Mouse (Mus musculus) ovary, postnatal 10 days (tissue): Measurements from ENCODE around the gene Mccc1.

Source experiments
- DNase-seq: peaks from one replicate; pipeline ENCODE4 v3.0.0; 2022; ENCODE audit warnings: low spot score

Mccc1 gene

GRCm38 (mm10) chr3:36000275-36001239 lies at the start of gene Mccc1:
Mccc1 (minus strand) TSS chr3:36000678.
- DNase-seq, result peak; percentile 88

GRCm38 (mm10) chr3:36049106-36049505 lies 48.6 kb upstream of the Mccc1 start:
- DNase-seq, result no peak

GRCm38 (mm10) chr3:36045086-36045485 lies 44.6 kb upstream of the Mccc1 start:
- no peak for DNase-seq

GRCm38 (mm10) chr3:36044520-36044919 lies 44.0 kb upstream of the Mccc1 start:
- no peak for DNase-seq

- no peak for DNase-seq
Observed at GRCm38 (mm10) chr3:36031740-36032510, 31.4 kb upstream of the Mccc1 start.

- no peak for DNase-seq
Observed at GRCm38 (mm10) chr3:36029993-36030392, 29.5 kb upstream of the Mccc1 start.

- DNase-seq, result no peak
Observed at GRCm38 (mm10) chr3:36025732-36026131, 25.3 kb upstream of the Mccc1 start.

- DNase-seq, result no peak
Observed at GRCm38 (mm10) chr3:36011239-36011638, 10.8 kb upstream of the Mccc1 start.

- DNase-seq, result no peak
Observed at GRCm38 (mm10) chr3:36008411-36009154, 8.1 kb upstream of the Mccc1 start.

- DNase-seq, result no peak
Observed at GRCm38 (mm10) chr3:36004028-36004895, 3.8 kb upstream of the Mccc1 start.

GRCm38 (mm10) chr3:35994552-35995531 lies 5.6 kb downstream of the Mccc1 start:
- no peak for DNase-seq

GRCm38 (mm10) chr3:35990715-35991114 lies 9.8 kb downstream of the Mccc1 start:
- DNase-seq, result no peak

- DNase-seq, result no peak
Observed at GRCm38 (mm10) chr3:35988031-35988430, 12.4 kb downstream of the Mccc1 start.

- no peak for DNase-seq
Observed at GRCm38 (mm10) chr3:35986266-35986665, 14.2 kb downstream of the Mccc1 start.

- DNase-seq, result no peak
Observed at GRCm38 (mm10) chr3:35973551-35973950, 26.9 kb downstream of the Mccc1 start.

- DNase-seq, result no peak
Observed at GRCm38 (mm10) chr3:35972985-35973384, 27.5 kb downstream of the Mccc1 start.

- DNase-seq, result no peak
Observed at GRCm38 (mm10) chr3:35971149-35971548, 29.3 kb downstream of the Mccc1 start.

- no peak for DNase-seq
Observed at GRCm38 (mm10) chr3:35970441-35970840, 30.0 kb downstream of the Mccc1 start.

GRCm38 (mm10) chr3:35967366-35967921 lies 33.0 kb downstream of the Mccc1 start:
- DNase-seq, result no peak

- DNase-seq, result no peak
Observed at GRCm38 (mm10) chr3:35966493-35966892, 34.0 kb downstream of the Mccc1 start.
